Mouse (Mus musculus): ENCODE data around the gene Slx1b. TPM values are rescaled to one million over a fixed set of nuclear protein-coding genes. Genes with fewer than 3 reads are reported as not detected.

Slx1b gene
- polyA plus RNA-seq, 1 experiment from 2014 or later = 12.3 TPM

- Histone ChIP-seq H3K4me2 (no peak overlapping the region), H3K27me3 (peaks cover 19% of the 10 kb centered on the region), H3K4me3 (no peak overlapping the region), H3K27ac (no peak overlapping the region), H3K9me3 (no peaks in the 10 kb centered on the region), H3K4me1 (peaks cover 35% of the 10 kb centered on the region), H3K36me3 (peaks cover 5% of the 10 kb centered on the region; the same call in 1 of the 2 replicates), H3K9ac (no peak overlapping the region)
- ATAC-seq (ENCODE audit: insufficient number of reproducible peaks, low FRiP score, low TSS enrichment, low read depth) = no peak
- WGBS = 59% methylated on average over 24 of the region's 24 CpGs
Measured at GRCm38 (mm10) chr7:126701559-126702357, 6.2 kb upstream of the Slx1b start.

DNA sequence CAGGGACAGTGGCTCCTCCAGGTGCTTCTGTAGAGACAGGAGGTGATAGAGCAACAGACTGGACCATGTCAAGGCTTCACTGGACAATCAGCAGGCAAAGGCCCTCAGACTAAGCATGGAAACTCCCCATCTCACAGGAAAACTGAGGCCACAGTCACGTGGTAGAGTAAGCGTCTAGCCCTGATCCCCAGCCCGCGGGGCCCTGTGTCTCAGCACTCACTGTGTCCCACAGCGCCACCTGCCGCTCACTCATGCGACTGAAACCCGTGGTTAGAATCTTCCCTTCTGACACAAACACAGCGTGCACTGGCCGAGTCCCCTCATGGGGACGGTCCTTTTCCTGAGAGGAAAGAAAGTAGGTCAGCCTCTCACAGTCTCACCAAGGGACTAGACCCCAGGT, 5.5 kb upstream of the Slx1b start:
- no peaks in the 10 kb centered on the region for H3K9me3 ChIP-seq
- peaks cover 5% of the 10 kb centered on the region; the same call in 1 of the 2 replicates for H3K36me3 ChIP-seq
- no peak overlapping the region for H3K27ac ChIP-seq
- no peak overlapping the region for H3K4me3 ChIP-seq
- peak; percentile 37; the same call in 1 of the 2 replicates for ATAC-seq (ENCODE audit: insufficient number of reproducible peaks, low FRiP score, low TSS enrichment, low read depth)
- peaks cover 42% of the 10 kb centered on the region for H3K4me1 ChIP-seq
- H3K9ac ChIP-seq = no peak overlapping the region
- WGBS = 3% methylated on average over 11 of the region's 11 CpGs
- H3K27me3 ChIP-seq = peaks cover 18% of the 10 kb centered on the region
- no peak overlapping the region for H3K4me2 ChIP-seq

DNA sequence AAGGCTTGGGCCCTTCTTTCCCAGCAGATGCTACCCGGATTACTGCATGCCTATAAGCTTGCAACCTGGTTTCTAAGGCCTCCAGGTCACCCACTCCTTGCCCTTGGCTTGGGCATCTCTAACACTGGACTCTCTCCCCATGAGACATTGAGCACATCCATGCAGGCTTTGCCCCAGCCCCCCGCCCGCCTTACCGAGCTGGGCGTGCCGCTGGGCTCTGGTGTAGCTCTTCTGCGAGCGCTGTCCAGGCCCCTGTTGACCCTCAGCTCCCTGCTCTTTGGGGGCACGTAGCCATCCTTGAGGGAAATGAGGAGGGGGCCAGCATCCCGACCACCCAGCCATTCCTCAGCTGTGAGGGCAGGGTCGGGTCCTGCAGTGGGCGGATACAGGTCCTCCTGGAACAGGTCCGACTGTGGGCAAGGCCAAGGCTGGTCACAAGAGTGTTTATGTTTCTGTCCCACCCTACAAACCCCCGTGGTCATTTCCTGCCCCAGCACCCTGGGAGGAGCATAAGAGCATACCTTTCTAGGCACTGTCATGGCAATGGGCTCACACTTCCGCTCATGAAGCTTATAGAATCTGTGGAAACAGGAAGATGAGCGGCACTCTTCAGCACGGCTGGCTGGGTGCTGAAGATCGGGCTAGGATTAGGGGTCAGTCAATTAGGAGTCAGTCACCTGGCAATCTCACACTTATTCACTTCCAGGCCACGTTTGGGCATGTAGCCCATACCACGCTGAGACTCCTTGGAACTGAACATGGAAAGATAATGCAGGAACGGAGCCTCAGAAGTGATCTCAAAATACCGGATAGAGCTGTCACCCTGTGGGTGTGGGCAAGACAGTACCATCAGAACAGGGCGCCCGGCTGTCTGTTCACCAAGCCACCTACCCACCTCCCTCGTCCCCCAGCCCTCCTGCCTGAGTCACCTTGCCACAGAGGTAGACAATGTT, 4.8 kb upstream of the Slx1b start:
- Histone ChIP-seq H3K9ac (no peak overlapping the region), H3K27ac (no peak overlapping the region), H3K4me3 (no peak overlapping the region), H3K4me2 (no peak overlapping the region), H3K4me1 (peaks cover 42% of the 10 kb centered on the region), H3K36me3 (peaks cover 5% of the 10 kb centered on the region; the same call in 1 of the 2 replicates), H3K9me3 (no peaks in the 10 kb centered on the region), H3K27me3 (peaks cover 13% of the 10 kb centered on the region)
- ATAC-seq (ENCODE audit: insufficient number of reproducible peaks, low FRiP score, low TSS enrichment, low read depth) = no peak
- 83% methylated on average over 25 of the region's 25 CpGs for WGBS

DNA sequence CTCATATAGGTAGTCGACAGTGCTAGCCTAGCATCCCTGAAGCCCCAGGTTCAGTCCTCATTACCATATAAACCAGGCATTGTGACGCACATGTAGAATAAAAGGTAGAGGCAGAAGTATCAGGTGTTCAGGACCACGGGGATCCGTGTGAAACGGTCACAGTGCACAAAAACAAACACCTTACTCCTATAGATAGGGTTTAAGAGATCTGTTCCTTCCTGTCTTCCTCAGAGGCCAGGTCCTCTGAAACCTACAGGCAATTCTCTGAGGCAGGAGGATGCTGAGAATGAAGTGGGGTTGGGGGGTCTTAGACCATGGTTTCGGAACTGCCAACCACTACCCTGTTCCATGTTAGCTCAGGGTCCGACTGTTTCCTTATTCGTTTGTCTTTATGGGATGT, 2.3 kb upstream of the Slx1b start:
- H3K27me3 ChIP-seq = peaks cover 4% of the 10 kb centered on the region; the same call in 1 of the 2 replicates
- H3K27ac ChIP-seq = no peak overlapping the region
- H3K4me1 ChIP-seq = peaks cover 35% of the 10 kb centered on the region
- 95% methylated on average over 8 of the region's 8 CpGs for WGBS
- no peak overlapping the region for H3K4me2 ChIP-seq
- ATAC-seq (ENCODE audit: insufficient number of reproducible peaks, low FRiP score, low TSS enrichment, low read depth) = no peak
- no peaks in the 10 kb centered on the region for H3K9me3 ChIP-seq
- H3K36me3 ChIP-seq = peaks cover 5% of the 10 kb centered on the region; the same call in 1 of the 2 replicates
- H3K9ac ChIP-seq = no peak overlapping the region
- H3K4me3 ChIP-seq = no peak overlapping the region

- Histone ChIP-seq H3K9ac (no peak overlapping the region), H3K4me1 (peaks cover 35% of the 10 kb centered on the region), H3K27me3 (no peaks in the 10 kb centered on the region), H3K9me3 (no peaks in the 10 kb centered on the region), H3K4me2 (peak overlapping the region; percentile 92), H3K27ac (no peak overlapping the region), H3K36me3 (peaks cover 11% of the 10 kb centered on the region), H3K4me3 (peak overlapping the region; percentile 86; the same call in 1 of the 2 replicates)
- no peak for ATAC-seq (ENCODE audit: insufficient number of reproducible peaks, low FRiP score, low TSS enrichment, low read depth)
- 74% methylated on average over 3 of the region's 3 CpGs for WGBS
Measured at GRCm38 (mm10) chr7:126696886-126697285, 1.3 kb upstream of the Slx1b start.

DNA sequence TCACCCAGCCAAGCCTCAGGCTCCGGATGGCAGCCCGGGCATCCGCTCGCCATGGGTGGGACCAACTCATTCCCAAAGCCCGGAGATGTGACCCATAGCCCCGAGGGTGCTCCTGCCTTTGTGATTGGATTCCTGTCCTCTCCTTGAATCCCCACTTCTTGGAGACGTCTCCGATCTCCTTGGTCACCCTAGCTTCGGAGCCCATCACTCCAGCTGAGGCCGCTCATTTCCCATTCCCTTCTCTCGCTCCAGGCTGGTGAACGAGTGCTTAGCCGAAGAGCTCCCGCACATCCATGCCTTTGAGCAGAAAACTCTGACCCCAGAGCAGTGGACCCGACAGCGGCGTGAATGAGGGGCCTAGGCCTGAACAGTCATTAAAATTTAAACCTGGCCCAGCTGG, 719 bp upstream of the Slx1b start:
- Histone ChIP-seq H3K27me3 (no peaks in the 10 kb centered on the region), H3K27ac (peak overlapping the region; percentile 57; the same call in 1 of the 2 replicates), H3K9ac (peak overlapping the region; percentile 77), H3K4me3 (peak overlapping the region; percentile 86), H3K4me2 (peak overlapping the region; percentile 92), H3K36me3 (peaks cover 17% of the 10 kb centered on the region), H3K4me1 (peaks cover 31% of the 10 kb centered on the region), H3K9me3 (no peaks in the 10 kb centered on the region)
- 4% methylated on average over 17 of the region's 17 CpGs for WGBS
- ATAC-seq (ENCODE audit: insufficient number of reproducible peaks, low FRiP score, low TSS enrichment, low read depth) = no peak

GRCm38 (mm10) chr7:126695210-126695611, 373 bp downstream of the Slx1b start, which contains the start of gene Bola2:
Bola2 (plus strand) TSS chr7:126695401.
- Histone ChIP-seq H3K9me3 (no peaks in the 10 kb centered on the region), H3K27me3 (no peaks in the 10 kb centered on the region), H3K36me3 (peaks cover 25% of the 10 kb centered on the region), H3K9ac (peak within 1 kb of the TSS; percentile 93), H3K4me2 (peak within 1 kb of the TSS; percentile 92), H3K27ac (peak within 1 kb of the TSS; percentile 98), H3K4me3 (peak within 1 kb of the TSS; percentile 86), H3K4me1 (peaks cover 25% of the 10 kb centered on the region)
- ATAC-seq (ENCODE audit: insufficient number of reproducible peaks, low FRiP score, low TSS enrichment, low read depth) = peak; percentile 63
- whole genome bisulfite sequencing = under 1% methylated on average over 31 of the region's 31 CpGs

DNA sequence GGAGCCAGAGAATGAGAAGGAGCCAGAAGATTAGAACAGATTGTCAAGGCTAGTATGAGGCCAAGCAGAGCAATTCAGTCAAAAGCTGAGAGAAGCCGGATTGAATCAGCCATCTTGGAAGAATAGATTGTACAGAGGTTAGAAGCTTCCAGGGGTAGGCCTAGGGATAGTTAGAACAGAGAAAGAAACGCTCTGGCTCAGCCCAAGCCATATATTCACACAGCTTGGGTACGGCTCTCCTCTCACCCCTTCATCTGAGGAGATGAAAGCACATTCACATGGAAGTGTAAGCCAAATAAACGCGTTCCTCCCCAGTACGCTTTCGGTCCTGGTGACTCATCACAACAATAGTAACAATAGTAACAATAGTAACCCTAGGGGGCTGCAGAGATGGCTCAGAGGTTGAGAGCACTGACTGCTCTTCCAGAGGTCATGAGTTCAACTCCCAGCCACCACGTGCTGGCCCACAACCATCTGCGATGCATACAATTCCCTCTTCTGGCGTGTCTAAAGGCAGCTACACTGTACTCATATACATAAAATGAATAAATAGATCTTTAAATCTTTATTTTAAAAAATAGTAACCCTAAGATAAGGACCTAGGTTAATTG, 1.0 kb downstream of the Slx1b start:
- no peak for ATAC-seq (ENCODE audit: insufficient number of reproducible peaks, low FRiP score, low TSS enrichment, low read depth)
- 41% methylated on average over 10 of the region's 10 CpGs for WGBS
- no peak overlapping the region for H3K27ac ChIP-seq

GRCm38 (mm10) chr7:126693781-126694180, 1.8 kb downstream of the Slx1b start:
- Histone ChIP-seq H3K36me3 (peaks cover 32% of the 10 kb centered on the region), H3K9me3 (no peaks in the 10 kb centered on the region), H3K4me3 (no peak overlapping the region), H3K4me2 (no peak overlapping the region; the same call in 1 of the 2 replicates), H3K4me1 (peaks cover 25% of the 10 kb centered on the region), H3K27ac (peak overlapping the region; percentile 33; the same call in 1 of the 2 replicates), H3K27me3 (no peaks in the 10 kb centered on the region), H3K9ac (no peak overlapping the region)
- 81% methylated on average over 7 of the region's 7 CpGs for WGBS
- ATAC-seq (ENCODE audit: insufficient number of reproducible peaks, low FRiP score, low TSS enrichment, low read depth) = no peak

More for the DNA sequence above, 1.0 kb downstream of the Slx1b start:
- Histone ChIP-seq H3K9me3 (no peaks in the 10 kb centered on the region), H3K4me1 (peaks cover 25% of the 10 kb centered on the region), H3K36me3 (peaks cover 32% of the 10 kb centered on the region), H3K9ac (peak overlapping the region; percentile 93), H3K4me2 (peak overlapping the region; percentile 92), H3K27me3 (no peaks in the 10 kb centered on the region), H3K4me3 (peak overlapping the region; percentile 86)

DNA sequence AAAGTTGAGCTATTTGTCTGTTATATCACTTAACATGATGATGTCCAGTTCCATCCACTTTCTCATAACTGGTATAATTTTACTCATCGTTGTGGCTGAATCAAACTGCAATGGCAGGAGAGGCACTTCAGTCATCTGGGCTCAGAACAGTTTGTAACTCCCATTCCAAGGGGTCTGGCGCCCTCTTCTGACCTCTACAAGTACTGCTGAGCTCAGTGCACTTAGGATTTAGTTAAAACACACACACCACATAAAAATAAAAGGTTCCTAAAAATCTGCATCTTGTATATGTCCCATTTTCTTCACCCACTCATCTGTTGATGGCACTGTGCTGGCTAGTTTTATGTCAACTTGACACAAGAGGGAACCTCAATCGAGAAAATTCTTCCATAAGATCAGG, 2.3 kb downstream of the Slx1b start:
- Histone ChIP-seq H3K9ac (no peak overlapping the region), H3K4me2 (no peak overlapping the region)
- no peak for ATAC-seq (ENCODE audit: insufficient number of reproducible peaks, low FRiP score, low TSS enrichment, low read depth)

DNA sequence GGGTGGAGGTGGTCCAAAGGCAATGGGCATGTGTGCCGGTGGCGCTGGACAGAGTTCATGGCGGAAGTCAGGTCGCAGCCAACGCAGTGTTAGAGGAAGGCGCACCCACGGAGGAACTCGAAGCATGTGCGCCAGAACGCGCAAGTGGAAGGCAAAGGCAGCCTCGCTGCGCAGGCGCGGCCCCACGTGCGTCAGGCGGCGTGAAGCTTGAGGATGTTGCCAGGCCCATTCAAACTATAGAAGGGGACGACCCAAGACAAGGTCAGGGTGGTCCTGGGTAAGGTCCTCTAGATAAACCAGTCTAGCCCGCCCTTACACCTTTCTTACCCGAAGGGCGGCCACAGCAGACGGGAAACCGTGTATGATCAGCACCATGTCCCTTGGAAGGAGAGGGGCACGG, 3.2 kb downstream of the Slx1b start:
- Histone ChIP-seq H3K9me3 (no peaks in the 10 kb centered on the region), H3K4me2 (no peak overlapping the region), H3K4me1 (peaks cover 25% of the 10 kb centered on the region), H3K36me3 (peaks cover 27% of the 10 kb centered on the region), H3K27ac (no peak overlapping the region), H3K27me3 (no peaks in the 10 kb centered on the region), H3K4me3 (no peak overlapping the region), H3K9ac (no peak overlapping the region)
- ATAC-seq (ENCODE audit: insufficient number of reproducible peaks, low FRiP score, low TSS enrichment, low read depth) = no peak
- 92% methylated on average over 26 of the region's 26 CpGs for WGBS

More for the DNA sequence above, 2.3 kb downstream of the Slx1b start:
- H3K4me1 ChIP-seq = peaks cover 25% of the 10 kb centered on the region
- H3K27ac ChIP-seq = no peak overlapping the region
- H3K27me3 ChIP-seq = no peaks in the 10 kb centered on the region
- H3K36me3 ChIP-seq = peaks cover 32% of the 10 kb centered on the region
- H3K4me3 ChIP-seq = no peak overlapping the region
- 33% methylated on average over 3 of the region's 3 CpGs for WGBS
- H3K9me3 ChIP-seq = no peaks in the 10 kb centered on the region
